Mouse (Mus musculus): ENCODE measurements at regions not wholly inside any gene's neighbourhood (a gene's known extent, or its start where the extent isn't known, plus 50 kb on each side); places are given as distances from the start of the nearest gene placed in this dataset.

- no peak for TF ChIP-seq CTCF (IDR thresholded peaks at IDR 0.05)
- 0 out of 2 replicates have a peak, but pooled peaks have one; percentile 21 for TF ChIP-seq EP300 (IDR thresholded peaks at IDR 0.05)
These were observed 162.5 kb downstream of the Cxcl12 start for GRCm38 (mm10) chr6:117330726-117331360.

Data from lung, postnatal 0 days (tissue).